Mouse (Mus musculus): ENCODE data around the gene Ush2a.

- TF ChIP-seq CTCF (IDR thresholded peaks at IDR 0.05; ENCODE audit: insufficient read depth, low read length), result peak; percentile 39; the same call in 1 of the 2 replicates
- TF ChIP-seq POLR2A (IDR thresholded peaks at IDR 0.05; ENCODE audit: borderline replicate concordance, extremely low read depth, low read depth, low read length), result no peak
Observed at GRCm38 (mm10) chr1:188947794-188948193, 686.0 kb downstream of the Ush2a start.

All from lung, adult 2 months (tissue).